Mouse (Mus musculus) hindbrain, embryonic 15.5 days (tissue): ENCODE measurements around the gene Rcor2. TPM values are rescaled to one million over a fixed set of nuclear protein-coding genes. Genes with fewer than 3 reads are reported as not detected.

ENCODE experiments used
- ATAC-seq: fragments of 200-750 bp; cut with Nextera tagmentation; 2 replicates; pipeline ENCODE4 v1.8.0; 2017; ENCODE audit warnings: low read depth, moderate number of reproducible peaks, moderate TSS enrichment; ENCODE audit not compliant: low FRiP score
- H3K27ac ChIP-seq: fragments of 300-500 bp; sonication (generic); replicated peaks from 2 replicates; pipeline ENCODE4 v1.5.1; 2015; ENCODE audit warnings: mild to moderate bottlenecking, inconsistent platforms
- H3K27me3 ChIP-seq: fragments of 300-500 bp; sonication (generic); 2 replicates; pipeline ENCODE4 v1.6.1; 2015; ENCODE audit warnings: control low read depth, inconsistent platforms
- H3K36me3 ChIP-seq: fragments of 300-500 bp; sonication (generic); 2 replicates; pipeline ENCODE4 v1.6.1; 2015; ENCODE audit warnings: control low read depth, inconsistent platforms
- H3K4me1 ChIP-seq: fragments of 300-500 bp; sonication (generic); replicated peaks from 2 replicates; pipeline ENCODE4 v1.6.1; 2015; ENCODE audit warnings: control low read depth, inconsistent platforms
- H3K4me2 ChIP-seq: fragments of 300-500 bp; sonication (generic); 2 replicates; pipeline ENCODE4 v1.6.1; 2015; ENCODE audit warnings: moderate library complexity, mild to moderate bottlenecking, inconsistent platforms
- H3K4me3 ChIP-seq: fragments of 300-500 bp; sonication (generic); 2 replicates; pipeline ENCODE4 v1.5.1; 2015; ENCODE audit warnings: mild to moderate bottlenecking, inconsistent platforms
- H3K9ac ChIP-seq: fragments of 300-500 bp; sonication (generic); 2 replicates; pipeline ENCODE4 v1.6.1; 2015; ENCODE audit warnings: inconsistent platforms
- H3K9me3 ChIP-seq: fragments of 300-500 bp; sonication (generic); 2 replicates; pipeline ENCODE4 v1.6.1; 2016; ENCODE audit warnings: control low read depth, inconsistent platforms
- WGBS: fragments of 180-500 bp; shearing (Covaris S2); methylation state at CpG from one replicate; pipeline ENCODE4 v1.1.7; 2015; 5-methylcytosine and 5-hydroxymethylcytosine counted together
- polyA plus RNA-seq: library from polyadenylated mRNA; unstranded; fragments of >200 nt; fragmentation: Nextera tagmentation; extraction: Ambion mirVana; gene quantifications from 2 replicates; pipeline ENCODE4 v1.2.1, GENCODE M21; 2015

The Rcor2 gene
- polyA plus RNA-seq, 1 experiment from 2014 or later, result 24.0 TPM

DNA sequence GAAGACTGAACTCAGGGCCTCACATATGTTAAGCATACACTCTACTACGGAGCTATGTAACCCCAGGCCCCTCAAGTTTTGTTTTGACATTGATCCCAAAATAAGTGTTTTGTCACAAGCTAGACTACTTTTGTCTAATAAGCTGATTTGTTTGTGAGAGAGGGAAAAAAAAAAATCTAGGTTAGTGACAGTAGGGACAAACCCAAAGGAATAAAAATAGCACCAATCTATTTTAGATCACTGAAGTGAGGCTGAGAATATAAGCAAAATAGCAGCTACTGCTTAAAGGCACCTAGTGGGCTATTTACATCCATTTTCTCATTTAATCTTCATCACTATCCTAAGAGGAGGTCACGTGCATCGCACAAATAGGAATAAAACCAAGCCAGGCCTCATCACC, 27.6 kb upstream of the Rcor2 start:
- Histone ChIP-seq H3K9me3 (no peaks in the 10 kb centered on the region), H3K27me3 (no peaks in the 10 kb centered on the region), H3K4me2 (peak overlapping the region; percentile 96), H3K9ac (peak overlapping the region; percentile 78), H3K4me1 (peaks cover 27% of the 10 kb centered on the region), H3K36me3 (no peaks in the 10 kb centered on the region), H3K27ac (no peak overlapping the region), H3K4me3 (peak overlapping the region; percentile 74)
- WGBS, result 84% methylated on average over 3 of the region's 3 CpGs
- no peak for ATAC-seq

DNA sequence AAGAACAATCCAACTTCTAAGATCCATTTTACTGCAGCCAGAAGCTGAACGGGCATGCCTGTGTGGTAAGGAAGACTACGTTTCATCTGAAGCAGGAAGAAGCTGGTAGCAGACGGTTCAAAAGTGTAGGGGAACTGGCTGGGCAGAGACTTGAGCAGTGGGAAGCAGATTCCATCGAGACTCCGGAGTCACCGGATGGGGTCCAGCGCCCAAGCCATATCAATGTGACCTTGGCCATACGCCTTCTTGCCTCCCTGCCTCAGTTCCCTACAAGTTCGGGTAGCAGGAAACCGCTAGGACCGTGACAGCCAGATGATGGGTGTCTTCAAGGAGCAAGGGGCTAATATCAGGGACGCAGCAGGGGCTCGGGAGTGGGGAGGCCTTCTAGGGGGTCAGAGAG, 26.8 kb upstream of the Rcor2 start:
- H3K27ac ChIP-seq, result peak overlapping the region; percentile 84
- no peaks in the 10 kb centered on the region for H3K27me3 ChIP-seq
- 2% methylated on average over 13 of the region's 13 CpGs for WGBS
- H3K4me3 ChIP-seq, result peak overlapping the region; percentile 74
- H3K4me1 ChIP-seq, result peaks cover 27% of the 10 kb centered on the region
- H3K4me2 ChIP-seq, result peak overlapping the region; percentile 96
- no peaks in the 10 kb centered on the region for H3K9me3 ChIP-seq
- ATAC-seq, result peak; percentile 2; the same call in 1 of the 2 replicates
- H3K36me3 ChIP-seq, result no peaks in the 10 kb centered on the region
- H3K9ac ChIP-seq, result peak overlapping the region; percentile 78

DNA sequence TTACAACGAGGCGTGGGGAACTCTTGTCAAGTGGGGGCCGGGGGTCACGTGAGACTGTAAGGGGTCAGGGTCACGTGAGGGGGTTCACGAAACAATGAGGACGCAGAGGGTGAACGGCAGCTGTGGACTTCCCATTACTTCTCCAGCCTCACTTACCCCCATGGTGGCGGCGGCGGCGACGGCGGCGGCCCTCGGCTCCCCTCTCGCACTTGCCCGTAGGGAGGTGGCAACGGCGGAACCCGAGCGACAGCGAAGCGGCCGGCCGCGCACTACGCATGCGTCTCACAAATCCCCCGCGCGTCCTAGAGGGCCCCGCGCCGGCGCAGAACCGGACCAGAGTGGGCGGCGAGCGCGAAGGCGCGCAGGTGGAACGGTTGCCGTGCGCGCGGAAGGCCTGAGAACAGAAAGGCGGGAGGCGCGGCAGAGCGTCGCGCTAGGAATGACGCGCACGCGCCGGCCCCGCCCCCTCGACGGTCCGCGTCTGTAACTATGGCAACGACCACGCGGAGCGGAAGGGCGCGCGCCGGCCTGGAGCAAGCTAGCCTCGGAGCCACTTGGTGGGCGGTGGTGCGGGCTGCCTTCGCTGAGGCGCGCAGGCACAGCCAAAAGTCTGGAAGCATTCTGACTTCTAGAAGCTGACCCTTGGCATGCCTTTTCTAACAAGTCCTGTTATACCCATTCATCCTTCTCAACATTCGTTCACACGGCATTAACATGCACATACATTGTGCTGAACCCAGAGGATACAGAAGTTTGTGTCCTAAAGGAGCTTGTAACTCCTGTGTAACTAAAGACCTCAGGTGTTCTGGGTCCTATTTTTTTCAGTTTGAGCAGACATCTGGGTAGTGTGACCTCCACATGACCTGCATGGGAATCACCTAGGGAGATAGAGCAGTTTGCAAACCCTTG, 26.1 kb upstream of the Rcor2 start, which contains the start of gene Naa40:
Naa40 (minus strand) TSS at position 402 of the 909 bp plus-strand sequence.
- H3K4me1 ChIP-seq, result peaks cover 27% of the 10 kb centered on the region
- peak; percentile 98 for ATAC-seq
- peak within 1 kb of the TSS; percentile 96 for H3K4me2 ChIP-seq
- peak within 1 kb of the TSS; percentile 84 for H3K27ac ChIP-seq
- peak within 1 kb of the TSS; percentile 78 for H3K9ac ChIP-seq
- H3K9me3 ChIP-seq, result no peaks in the 10 kb centered on the region
- peak within 1 kb of the TSS; percentile 74 for H3K4me3 ChIP-seq
- H3K36me3 ChIP-seq, result no peaks in the 10 kb centered on the region
- WGBS, result under 1% methylated on average over 78 of the region's 80 CpGs
- no peaks in the 10 kb centered on the region for H3K27me3 ChIP-seq

DNA sequence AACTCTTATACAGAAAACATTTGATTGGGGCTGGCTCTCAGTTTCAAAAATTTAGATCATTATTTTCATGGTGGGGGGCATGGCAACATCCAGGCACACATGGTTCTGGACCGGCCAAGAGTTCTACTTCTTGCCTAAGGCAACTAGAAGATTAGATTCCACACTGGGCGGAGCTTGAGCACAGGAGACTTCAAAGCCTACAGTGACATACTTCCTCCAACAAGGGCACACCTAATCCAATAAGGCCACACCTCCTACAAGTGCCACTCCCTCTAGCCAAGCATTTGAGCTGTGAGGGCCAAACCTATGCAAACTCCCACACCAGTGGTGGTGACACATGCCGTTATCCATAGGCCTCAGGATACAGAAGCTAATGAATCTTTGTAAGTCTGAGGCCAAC, 21.1 kb upstream of the Rcor2 start:
- Histone ChIP-seq H3K4me3 (no peak overlapping the region), H3K9me3 (no peaks in the 10 kb centered on the region), H3K4me2 (no peak overlapping the region), H3K27ac (no peak overlapping the region), H3K27me3 (no peaks in the 10 kb centered on the region), H3K4me1 (peaks cover 5% of the 10 kb centered on the region), H3K36me3 (no peaks in the 10 kb centered on the region), H3K9ac (no peak overlapping the region)
- no peak for ATAC-seq
- 87% methylated on average over 3 of the region's 3 CpGs for WGBS

DNA sequence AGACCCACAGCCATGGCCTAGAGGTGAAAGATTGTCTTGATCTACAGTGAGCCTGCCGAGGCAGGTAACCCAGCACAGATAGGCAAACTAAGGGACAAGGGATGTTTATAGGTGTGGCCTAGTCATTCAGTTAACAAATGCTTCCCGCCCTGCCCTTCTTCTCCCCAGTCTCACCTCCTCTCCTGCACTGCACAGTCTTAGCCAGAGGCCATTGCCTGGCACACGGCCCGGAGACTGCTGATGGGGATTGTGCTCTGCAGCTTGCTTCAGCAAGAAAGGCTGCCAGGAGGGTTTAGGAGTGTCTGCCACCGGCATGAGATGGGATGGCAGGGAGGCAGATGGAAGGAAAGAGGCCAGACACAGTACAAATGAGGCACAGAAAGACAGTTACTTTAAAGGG, 9.2 kb upstream of the Rcor2 start:
- no peak overlapping the region; the same call in 1 of the 2 replicates for H3K27ac ChIP-seq
- H3K4me1 ChIP-seq, result peaks cover 3% of the 10 kb centered on the region; the same call in 1 of the 2 replicates
- WGBS, result 74% methylated on average over 5 of the region's 5 CpGs
- no peaks in the 10 kb centered on the region for H3K9me3 ChIP-seq
- ATAC-seq, result peak; percentile 30; the same call in 1 of the 2 replicates
- H3K27me3 ChIP-seq, result no peaks in the 10 kb centered on the region
- no peak overlapping the region for H3K4me3 ChIP-seq
- no peak overlapping the region for H3K4me2 ChIP-seq
- H3K36me3 ChIP-seq, result no peaks in the 10 kb centered on the region
- no peak overlapping the region for H3K9ac ChIP-seq

DNA sequence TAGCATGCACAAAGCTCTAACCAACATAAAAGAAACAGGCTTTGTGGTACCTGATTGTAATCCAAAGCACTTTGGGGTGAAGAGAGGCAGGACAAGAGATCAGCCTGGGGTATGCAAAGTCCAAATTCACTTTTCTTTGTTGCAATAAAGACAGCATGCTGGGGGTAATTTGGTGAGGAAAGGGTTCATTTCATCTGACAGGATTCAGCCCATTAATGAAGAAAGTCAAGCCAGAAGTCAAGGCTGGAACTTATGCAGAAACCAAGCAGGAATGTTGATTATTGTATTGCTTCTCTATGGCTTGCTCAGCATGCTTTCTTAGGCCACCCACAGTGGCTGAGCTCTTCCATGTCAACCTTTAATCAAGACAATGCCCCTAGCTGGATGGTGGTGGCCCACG, 5.6 kb upstream of the Rcor2 start:
- no peak overlapping the region for H3K27ac ChIP-seq
- no peak overlapping the region for H3K4me3 ChIP-seq
- no peak overlapping the region for H3K9ac ChIP-seq
- H3K9me3 ChIP-seq, result no peaks in the 10 kb centered on the region
- peaks cover 26% of the 10 kb centered on the region for H3K4me1 ChIP-seq
- ATAC-seq, result no peak
- H3K27me3 ChIP-seq, result no peaks in the 10 kb centered on the region
- no peaks in the 10 kb centered on the region for H3K36me3 ChIP-seq
- no peak overlapping the region for H3K4me2 ChIP-seq
- WGBS, result 76% methylated on average over 1 of the region's 1 CpGs

DNA sequence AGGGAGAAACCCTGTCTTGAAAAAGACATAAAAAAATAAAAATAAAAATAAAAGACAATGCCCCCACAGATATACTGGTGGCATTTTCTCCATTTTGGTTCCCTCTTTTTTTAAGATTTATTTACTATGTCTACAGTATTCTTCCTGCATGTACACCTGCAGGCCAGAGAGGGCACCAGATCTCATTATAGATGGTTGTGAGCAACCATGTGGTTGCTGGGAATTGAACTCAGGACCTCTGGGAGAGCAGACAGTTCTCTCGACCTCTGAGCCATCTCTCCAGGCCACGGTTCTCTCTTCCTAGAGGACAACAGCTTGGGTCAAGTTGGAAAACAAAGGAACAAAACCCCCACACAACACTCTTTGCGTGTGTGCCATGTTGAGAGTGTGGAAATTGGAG, 5.2 kb upstream of the Rcor2 start:
- 89% methylated on average over 3 of the region's 3 CpGs for WGBS
- Histone ChIP-seq H3K36me3 (no peaks in the 10 kb centered on the region), H3K4me2 (no peak overlapping the region), H3K27me3 (no peaks in the 10 kb centered on the region), H3K4me1 (peaks cover 31% of the 10 kb centered on the region), H3K9me3 (no peaks in the 10 kb centered on the region), H3K4me3 (no peak overlapping the region), H3K27ac (no peak overlapping the region), H3K9ac (no peak overlapping the region)
- ATAC-seq, result no peak

DNA sequence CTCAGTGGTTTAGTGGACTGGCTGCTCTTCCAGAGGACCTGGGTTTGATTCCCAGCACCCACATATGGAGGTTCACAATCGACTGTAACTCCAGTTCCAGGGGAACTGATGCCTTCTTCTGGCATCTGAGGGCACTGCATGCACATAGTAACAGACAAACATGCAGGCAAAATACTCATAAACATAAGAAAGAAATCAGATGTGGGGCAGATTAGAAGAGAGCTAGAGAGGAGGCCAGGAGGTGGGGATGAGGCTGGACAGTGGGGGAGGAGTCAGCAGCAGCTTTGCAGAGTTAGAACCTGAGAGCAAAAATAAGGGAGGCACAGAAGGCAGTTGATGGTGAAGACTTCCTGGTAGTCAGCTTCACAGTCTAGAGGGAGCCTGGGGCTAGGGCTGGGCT, 4.5 kb upstream of the Rcor2 start:
- no peak for ATAC-seq
- H3K4me2 ChIP-seq, result no peak overlapping the region
- H3K27me3 ChIP-seq, result no peaks in the 10 kb centered on the region
- peaks cover 37% of the 10 kb centered on the region for H3K4me1 ChIP-seq
- H3K9me3 ChIP-seq, result no peaks in the 10 kb centered on the region
- no peak overlapping the region for H3K9ac ChIP-seq
- H3K4me3 ChIP-seq, result no peak overlapping the region
- H3K27ac ChIP-seq, result no peak overlapping the region
- H3K36me3 ChIP-seq, result no peaks in the 10 kb centered on the region
- 77% methylated on average over 1 of the region's 1 CpGs for WGBS

DNA sequence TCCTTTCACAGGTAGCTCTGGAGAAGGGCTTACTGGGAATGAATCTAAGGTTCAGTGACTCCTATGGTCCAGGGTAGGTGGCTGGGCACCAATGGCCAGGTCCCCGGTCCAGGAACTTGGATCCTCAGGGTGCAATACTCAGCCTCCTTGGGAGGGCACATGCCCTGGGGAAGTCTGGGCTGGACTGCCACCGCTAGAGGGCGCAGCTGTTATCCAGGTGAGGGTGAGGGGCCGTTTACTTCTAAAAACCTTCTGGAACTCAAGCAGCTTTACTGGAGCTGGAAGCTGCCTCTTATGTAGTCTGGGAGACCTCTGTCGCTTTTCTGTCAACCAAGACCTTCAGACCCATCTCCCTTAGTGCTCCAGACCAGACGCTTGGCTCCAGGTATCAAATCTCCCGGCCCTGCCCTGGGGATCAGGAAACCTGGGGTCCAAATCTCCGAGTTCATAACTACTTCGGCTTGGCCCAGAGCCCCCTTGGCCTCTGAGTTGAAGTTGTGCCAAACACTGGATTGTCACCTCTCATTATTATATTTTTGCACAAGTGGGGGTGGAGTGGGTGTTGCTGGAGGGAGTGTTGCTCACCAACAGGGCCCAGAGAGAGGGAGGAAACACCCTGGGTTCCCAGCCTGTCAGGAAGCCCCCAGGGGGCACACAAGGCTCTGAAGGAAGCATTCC, 2.9 kb upstream of the Rcor2 start:
- H3K27me3 ChIP-seq, result no peaks in the 10 kb centered on the region
- H3K9ac ChIP-seq, result no peak overlapping the region
- no peaks in the 10 kb centered on the region for H3K36me3 ChIP-seq
- H3K27ac ChIP-seq, result peak overlapping the region; percentile 93
- WGBS, result 18% methylated on average over 9 of the region's 9 CpGs
- no peak overlapping the region for H3K4me2 ChIP-seq
- ATAC-seq, result no peak
- no peak overlapping the region for H3K4me3 ChIP-seq
- peaks cover 43% of the 10 kb centered on the region for H3K4me1 ChIP-seq
- H3K9me3 ChIP-seq, result no peaks in the 10 kb centered on the region

DNA sequence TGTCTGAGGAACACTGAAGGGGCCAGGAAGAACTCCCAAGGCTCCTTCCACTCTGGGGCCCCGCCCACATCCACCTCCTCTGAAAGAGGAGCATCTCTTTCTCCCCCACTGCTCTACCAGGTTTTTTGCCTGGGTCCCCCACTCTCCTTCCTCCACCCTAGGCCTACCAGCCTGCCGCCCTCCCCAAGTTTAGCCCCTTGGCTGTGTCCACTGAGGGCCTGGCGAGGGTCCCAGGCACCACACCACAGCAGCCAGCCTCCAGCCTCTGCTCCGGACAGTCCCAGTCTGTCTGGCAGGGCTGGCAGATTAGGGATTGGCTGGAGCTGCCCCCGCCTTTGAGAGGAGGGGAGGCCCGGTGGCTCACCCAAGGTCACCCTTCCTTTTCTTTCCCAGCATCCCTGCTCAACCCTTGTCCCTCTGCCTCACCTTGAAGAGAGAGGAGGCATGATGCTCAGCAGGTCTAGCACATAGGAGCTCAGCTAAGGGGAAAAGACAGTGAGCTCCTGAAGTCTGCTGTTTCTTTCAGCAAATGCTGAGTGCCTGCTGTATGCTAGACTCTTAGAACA, 2.3 kb upstream of the Rcor2 start:
- Histone ChIP-seq H3K36me3 (no peaks in the 10 kb centered on the region), H3K4me2 (no peak overlapping the region), H3K4me3 (no peak overlapping the region), H3K9me3 (no peaks in the 10 kb centered on the region), H3K27ac (peak overlapping the region; percentile 93), H3K27me3 (no peaks in the 10 kb centered on the region), H3K4me1 (peaks cover 49% of the 10 kb centered on the region), H3K9ac (no peak overlapping the region)
- WGBS, result 15% methylated on average over 6 of the region's 6 CpGs
- no peak for ATAC-seq

DNA sequence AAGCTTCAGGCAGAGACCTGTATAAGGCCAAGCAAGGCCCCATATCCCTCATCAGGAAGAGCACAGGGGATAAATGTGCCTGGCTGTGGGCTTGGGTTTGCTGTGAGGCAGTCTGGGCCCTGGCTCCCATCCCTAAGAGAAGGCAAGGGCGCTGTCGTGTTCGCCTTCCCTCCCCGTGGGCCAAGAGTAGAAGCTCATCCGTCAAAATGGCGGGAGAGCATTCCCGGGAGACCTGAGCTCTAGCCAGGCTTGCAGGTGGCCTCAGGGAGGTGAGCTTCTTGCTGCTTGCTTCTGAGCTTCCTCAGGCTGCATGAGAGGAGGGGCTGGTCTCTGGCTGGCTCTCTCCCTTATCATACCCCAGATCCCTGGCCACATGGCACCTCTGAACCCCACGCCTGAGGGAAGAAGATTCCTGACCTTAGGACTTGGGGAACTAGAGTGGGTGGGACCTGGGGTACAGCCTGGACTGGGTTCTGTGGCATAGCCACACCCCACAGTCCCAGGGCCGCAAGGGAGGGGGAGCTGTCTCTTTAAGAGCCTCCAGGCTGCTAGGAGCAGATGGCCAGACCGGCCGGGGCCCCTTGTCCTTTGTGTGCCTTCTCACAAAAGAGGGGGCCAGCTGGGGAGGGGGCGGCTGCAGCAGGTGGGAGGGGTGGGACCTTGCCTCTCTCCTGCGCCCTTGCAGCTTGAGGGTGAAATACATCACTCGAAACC, 1.5 kb upstream of the Rcor2 start:
- Histone ChIP-seq H3K27ac (peak overlapping the region; percentile 93), H3K36me3 (no peaks in the 10 kb centered on the region), H3K4me3 (no peak overlapping the region), H3K9ac (no peak overlapping the region), H3K4me2 (0 out of 2 replicates have a peak overlapping the region, but pooled peaks have one; percentile 82), H3K27me3 (no peaks in the 10 kb centered on the region), H3K9me3 (no peaks in the 10 kb centered on the region), H3K4me1 (peaks cover 57% of the 10 kb centered on the region)
- 10% methylated on average over 13 of the region's 14 CpGs for WGBS
- ATAC-seq, result no peak
